Mouse (Mus musculus): Measurements from ENCODE around the gene Zbtb16. TPM values are rescaled to one million over a fixed set of nuclear protein-coding genes. Genes with fewer than 3 reads are reported as not detected.

Zbtb16 gene
- polyA plus RNA-seq, 1 experiment: 0.02 TPM

- Histone ChIP-seq H3K4me1 (ENCODE audit: control insufficient read depth) (peaks cover 2% of the 10 kb centered on the region; the same call in 1 of the 2 replicates), H3K9me3 (ENCODE audit: control insufficient read depth, low read length) (no peaks in the 10 kb centered on the region)
Observed at GRCm38 (mm10) chr9:48757650-48758580, 78.1 kb downstream of the Zbtb16 start.

DNA sequence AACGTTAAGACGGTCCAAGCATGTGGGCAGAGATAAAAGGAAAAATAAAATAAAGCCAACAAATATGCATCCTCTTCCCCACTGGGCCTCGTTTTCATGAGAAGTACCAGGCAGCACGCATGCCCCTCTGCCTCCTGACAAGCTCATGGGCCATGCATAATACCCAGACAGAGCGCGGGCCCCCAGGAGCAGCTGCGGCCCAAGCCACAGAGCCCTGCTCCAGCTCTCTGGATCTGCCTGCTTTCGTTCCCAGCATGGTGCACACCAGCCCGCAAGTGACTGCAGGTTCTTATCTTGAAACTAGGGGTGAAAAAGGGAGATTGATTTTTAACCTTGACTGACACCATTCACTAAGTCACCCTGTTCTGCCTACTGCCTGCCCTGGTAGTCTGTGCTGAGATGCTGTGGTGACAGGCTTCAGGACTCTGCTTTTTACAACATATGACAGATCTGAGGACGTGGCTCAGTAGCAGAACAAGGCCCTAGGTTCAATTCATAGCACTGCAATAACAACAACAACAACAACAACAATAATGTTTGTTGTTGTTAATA is 79.7 kb downstream of the Zbtb16 start:
- Histone ChIP-seq H3K9me3 (ENCODE audit: control insufficient read depth, low read length) (no peaks in the 10 kb centered on the region), H3K4me1 (ENCODE audit: control insufficient read depth) (peaks cover 2% of the 10 kb centered on the region; the same call in 1 of the 2 replicates), H3K36me3 (ENCODE audit: control insufficient read depth) (no peaks in the 10 kb centered on the region), H3K4me3 (replicated peaks) (no peak overlapping the region), H3K27me3 (ENCODE audit: control insufficient read depth) (no peaks in the 10 kb centered on the region)
- TF ChIP-seq GATA1 (IDR thresholded peaks at IDR 0.05; ENCODE audit: low read length): no peak
- no peak for TF ChIP-seq TAL1 (IDR thresholded peaks at IDR 0.05; ENCODE audit: low read length)

More at GRCm38 (mm10) chr9:48757650-48758580, 78.1 kb downstream of the Zbtb16 start:
- H3K36me3 ChIP-seq (ENCODE audit: control insufficient read depth): no peaks in the 10 kb centered on the region
- TF ChIP-seq TAL1 (IDR thresholded peaks at IDR 0.05; ENCODE audit: low read length) (no peak), GATA1 (IDR thresholded peaks at IDR 0.05; ENCODE audit: low read length) (no peak)
- H3K27me3 ChIP-seq (ENCODE audit: control insufficient read depth): no peaks in the 10 kb centered on the region
- no peak overlapping the region for H3K4me3 ChIP-seq (replicated peaks)

DNA sequence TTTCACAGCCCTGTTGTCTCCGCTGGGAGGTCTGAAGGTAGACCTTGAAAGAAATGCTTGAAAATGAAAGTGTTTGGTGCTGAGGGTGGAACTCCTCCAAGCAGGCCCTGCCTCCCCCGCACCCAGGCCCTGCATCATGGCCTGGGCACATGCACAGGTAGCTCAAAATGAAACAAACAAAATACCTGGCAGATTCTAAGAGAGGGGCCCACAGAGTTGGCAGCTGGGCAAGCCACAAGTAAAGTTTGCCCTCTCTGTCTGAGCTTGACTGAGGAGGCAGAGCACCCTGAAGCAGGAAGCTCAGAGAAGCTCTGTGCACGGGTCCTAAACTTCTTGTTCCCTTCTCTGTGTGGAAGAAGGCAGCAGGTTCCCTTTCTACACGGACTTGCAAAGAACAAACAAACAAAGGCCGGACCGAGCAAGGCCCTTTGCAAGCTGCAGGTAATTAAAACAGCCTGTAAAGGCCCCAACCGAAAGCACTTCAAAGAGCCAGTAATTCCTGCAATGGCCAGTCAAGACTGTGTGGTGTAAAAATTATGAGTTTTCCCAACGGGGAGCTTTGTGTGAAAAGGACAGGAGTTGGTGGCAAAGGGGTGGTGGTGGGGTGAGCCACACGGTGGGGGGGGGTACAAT is 80.5 kb downstream of the Zbtb16 start:
- TF ChIP-seq GATA1 (IDR thresholded peaks at IDR 0.05; ENCODE audit: low read length): no peak
- TF ChIP-seq TAL1 (IDR thresholded peaks at IDR 0.05; ENCODE audit: low read length): no peak
- H3K4me3 ChIP-seq (replicated peaks): no peak overlapping the region
- H3K36me3 ChIP-seq (ENCODE audit: control insufficient read depth): no peaks in the 10 kb centered on the region
- no peaks in the 10 kb centered on the region for H3K9me3 ChIP-seq (ENCODE audit: control insufficient read depth, low read length)
- H3K27me3 ChIP-seq (ENCODE audit: control insufficient read depth): no peaks in the 10 kb centered on the region
- H3K4me1 ChIP-seq (ENCODE audit: control insufficient read depth): peaks cover 2% of the 10 kb centered on the region; the same call in 1 of the 2 replicates

DNA sequence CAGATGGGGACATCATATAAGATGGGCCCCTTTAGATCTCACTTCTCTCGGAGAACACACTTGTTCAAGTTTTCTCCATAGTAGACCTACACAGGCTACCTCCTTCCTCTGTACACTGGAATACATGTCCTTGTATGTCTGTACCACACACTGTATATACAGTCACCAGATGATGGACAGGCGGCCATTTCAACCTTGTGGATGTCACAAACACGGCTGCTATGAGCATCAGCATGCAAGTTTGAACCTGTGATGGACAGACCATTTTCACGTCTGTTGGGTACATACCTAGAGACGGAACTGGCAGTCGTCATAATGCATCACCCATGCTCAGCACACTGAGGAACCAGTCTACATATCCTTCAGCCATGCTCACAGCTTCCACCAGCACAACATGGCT is 81.6 kb downstream of the Zbtb16 start:
- H3K27me3 ChIP-seq (ENCODE audit: control insufficient read depth): no peaks in the 10 kb centered on the region
- no peak for TF ChIP-seq TAL1 (IDR thresholded peaks at IDR 0.05; ENCODE audit: low read length)
- TF ChIP-seq GATA1 (IDR thresholded peaks at IDR 0.05; ENCODE audit: low read length): no peak
- no peaks in the 10 kb centered on the region for H3K36me3 ChIP-seq (ENCODE audit: control insufficient read depth)
- peaks cover 2% of the 10 kb centered on the region; the same call in 1 of the 2 replicates for H3K4me1 ChIP-seq (ENCODE audit: control insufficient read depth)
- no peaks in the 10 kb centered on the region for H3K9me3 ChIP-seq (ENCODE audit: control insufficient read depth, low read length)
- H3K4me3 ChIP-seq (replicated peaks): no peak overlapping the region

- Histone ChIP-seq H3K36me3 (ENCODE audit: control insufficient read depth) (no peaks in the 10 kb centered on the region), H3K4me3 (replicated peaks) (no peak overlapping the region), H3K9me3 (ENCODE audit: control insufficient read depth, low read length) (no peaks in the 10 kb centered on the region), H3K27me3 (ENCODE audit: control insufficient read depth) (no peaks in the 10 kb centered on the region), H3K4me1 (ENCODE audit: control insufficient read depth) (peaks cover 2% of the 10 kb centered on the region; the same call in 1 of the 2 replicates)
- TF ChIP-seq TAL1 (IDR thresholded peaks at IDR 0.05; ENCODE audit: low read length) (no peak), GATA1 (IDR thresholded peaks at IDR 0.05; ENCODE audit: low read length) (no peak)
Observed at GRCm38 (mm10) chr9:48753881-48754280, 82.1 kb downstream of the Zbtb16 start.

GRCm38 (mm10) chr9:48751900-48752299 is 84.1 kb downstream of the Zbtb16 start:
- Histone ChIP-seq H3K27me3 (ENCODE audit: control insufficient read depth) (no peaks in the 10 kb centered on the region), H3K36me3 (ENCODE audit: control insufficient read depth) (no peaks in the 10 kb centered on the region), H3K4me1 (ENCODE audit: control insufficient read depth) (peaks cover 2% of the 10 kb centered on the region; the same call in 1 of the 2 replicates), H3K9me3 (ENCODE audit: control insufficient read depth, low read length) (no peaks in the 10 kb centered on the region), H3K4me3 (replicated peaks) (no peak overlapping the region)
- TF ChIP-seq TAL1 (IDR thresholded peaks at IDR 0.05; ENCODE audit: low read length) (no peak), GATA1 (IDR thresholded peaks at IDR 0.05; ENCODE audit: low read length) (no peak)

- no peaks in the 10 kb centered on the region for H3K36me3 ChIP-seq (ENCODE audit: control insufficient read depth)
- H3K27me3 ChIP-seq (ENCODE audit: control insufficient read depth): no peaks in the 10 kb centered on the region
- H3K9me3 ChIP-seq (ENCODE audit: control insufficient read depth, low read length): no peaks in the 10 kb centered on the region
- TF ChIP-seq GATA1 (IDR thresholded peaks at IDR 0.05; ENCODE audit: low read length) (no peak), TAL1 (IDR thresholded peaks at IDR 0.05; ENCODE audit: low read length) (no peak)
- peaks cover 16% of the 10 kb centered on the region for H3K4me1 ChIP-seq (ENCODE audit: control insufficient read depth)
- H3K4me3 ChIP-seq (replicated peaks): no peak overlapping the region
Observed at GRCm38 (mm10) chr9:48749666-48750065, 86.4 kb downstream of the Zbtb16 start.

- H3K9me3 ChIP-seq (ENCODE audit: control insufficient read depth, low read length): no peaks in the 10 kb centered on the region
Observed at GRCm38 (mm10) chr9:48749168-48749567, 86.9 kb downstream of the Zbtb16 start.

DNA sequence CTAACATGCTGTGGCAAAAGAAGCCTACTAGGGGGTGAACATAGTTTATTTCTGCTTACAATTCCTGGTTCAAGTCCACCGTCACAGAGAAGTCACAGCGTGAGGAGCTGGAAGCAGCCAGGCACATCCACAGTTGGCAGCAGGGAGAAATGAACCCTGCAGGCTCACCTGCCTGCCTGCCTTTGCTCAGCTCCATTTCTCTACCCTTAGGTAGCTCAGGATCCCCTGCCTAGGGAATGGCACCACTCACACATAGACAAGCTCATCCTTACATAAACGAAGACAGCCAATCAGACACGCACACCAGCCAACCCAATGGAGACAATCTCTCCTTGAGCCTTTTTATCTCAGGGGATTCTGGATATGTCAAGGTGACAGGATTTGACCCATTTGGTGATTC is 87.3 kb downstream of the Zbtb16 start:
- Histone ChIP-seq H3K4me3 (replicated peaks) (no peak overlapping the region), H3K4me1 (ENCODE audit: control insufficient read depth) (peaks cover 21% of the 10 kb centered on the region)

More at GRCm38 (mm10) chr9:48749168-48749567, 86.9 kb downstream of the Zbtb16 start:
- Histone ChIP-seq H3K4me1 (ENCODE audit: control insufficient read depth) (peaks cover 21% of the 10 kb centered on the region), H3K27me3 (ENCODE audit: control insufficient read depth) (no peaks in the 10 kb centered on the region), H3K36me3 (ENCODE audit: control insufficient read depth) (no peaks in the 10 kb centered on the region), H3K4me3 (replicated peaks) (no peak overlapping the region)
- TF ChIP-seq TAL1 (IDR thresholded peaks at IDR 0.05; ENCODE audit: low read length): no peak
- no peak for TF ChIP-seq GATA1 (IDR thresholded peaks at IDR 0.05; ENCODE audit: low read length)

More for the DNA sequence above, 87.3 kb downstream of the Zbtb16 start:
- H3K27me3 ChIP-seq (ENCODE audit: control insufficient read depth): no peaks in the 10 kb centered on the region
- H3K36me3 ChIP-seq (ENCODE audit: control insufficient read depth): no peaks in the 10 kb centered on the region
- TF ChIP-seq GATA1 (IDR thresholded peaks at IDR 0.05; ENCODE audit: low read length) (no peak), TAL1 (IDR thresholded peaks at IDR 0.05; ENCODE audit: low read length) (no peak)
- no peaks in the 10 kb centered on the region for H3K9me3 ChIP-seq (ENCODE audit: control insufficient read depth, low read length)
